Mouse (Mus musculus) forebrain, embryonic 16.5 days (tissue): Measurements from ENCODE around the gene 4930503E14Rik. TPM values are rescaled to one million over a fixed set of nuclear protein-coding genes. Genes with fewer than 3 reads are reported as not detected.
"Not testable (repeated sequence)": the region's sequence is repeated elsewhere in the genome, so short reads cannot be mapped to it uniquely, and the experiment has no call there.

Experiments
- ATAC-seq: fragments of 200-750 bp; cut with Nextera tagmentation; 2 replicates; pipeline ENCODE4 v1.8.0; 2017; ENCODE audit warnings: mild to moderate bottlenecking, moderate library complexity
- H3K27ac ChIP-seq: fragments of 300-500 bp; sonication (generic); 2 replicates; pipeline ENCODE4 v1.5.1; 2014; ENCODE audit warnings: low read length, control low read depth
- H3K27me3 ChIP-seq: fragments of 300-500 bp; sonication (generic); replicated peaks from 2 replicates; pipeline ENCODE4 v1.6.1; 2014; ENCODE audit warnings: low read length; ENCODE audit not compliant: control insufficient read depth, insufficient read depth
- H3K36me3 ChIP-seq: fragments of 300-500 bp; sonication (generic); 2 replicates; pipeline ENCODE4 v1.6.1; 2014; ENCODE audit not compliant: control insufficient read depth, insufficient read depth
- H3K4me1 ChIP-seq: fragments of 300-500 bp; sonication (generic); replicated peaks from 2 replicates; pipeline ENCODE4 v1.6.1; 2014; ENCODE audit warnings: low read length; ENCODE audit not compliant: control insufficient read depth, insufficient read depth
- H3K4me2 ChIP-seq: fragments of 300-500 bp; sonication (generic); 2 replicates; pipeline ENCODE4 v1.6.1; 2014; ENCODE audit warnings: mild to moderate bottlenecking, low read length, control low read depth
- H3K4me3 ChIP-seq: fragments of 300-500 bp; sonication (generic); replicated peaks from 2 replicates; pipeline ENCODE4 v1.5.1; 2014; ENCODE audit warnings: mild to moderate bottlenecking, low read length, control low read depth
- H3K9ac ChIP-seq: fragments of 300-500 bp; sonication (generic); replicated peaks from 2 replicates; pipeline ENCODE4 v1.6.1; 2014; ENCODE audit warnings: low read depth, low read length, control low read depth
- H3K9me3 ChIP-seq: fragments of 300-500 bp; sonication (generic); 2 replicates; pipeline ENCODE4 v1.6.1; 2016; ENCODE audit warnings: low read length; ENCODE audit not compliant: control insufficient read depth
- WGBS: fragments of 180-500 bp; shearing (Covaris S2); extraction: QIAGEN DNeasy Blood & Tissue Kit; methylation state at CpG from one replicate; pipeline ENCODE4 v1.1.7; 2014; 5-methylcytosine and 5-hydroxymethylcytosine counted together
- polyA plus RNA-seq: library from polyadenylated mRNA; unstranded; fragments of >200 nt; fragmentation: Nextera tagmentation; extraction: Ambion mirVana; gene quantifications from 2 replicates; pipeline ENCODE4 v1.2.1, GENCODE M21; 2015

4930503E14Rik gene
- polyA plus RNA-seq = not detected in 2 replicates

DNA sequence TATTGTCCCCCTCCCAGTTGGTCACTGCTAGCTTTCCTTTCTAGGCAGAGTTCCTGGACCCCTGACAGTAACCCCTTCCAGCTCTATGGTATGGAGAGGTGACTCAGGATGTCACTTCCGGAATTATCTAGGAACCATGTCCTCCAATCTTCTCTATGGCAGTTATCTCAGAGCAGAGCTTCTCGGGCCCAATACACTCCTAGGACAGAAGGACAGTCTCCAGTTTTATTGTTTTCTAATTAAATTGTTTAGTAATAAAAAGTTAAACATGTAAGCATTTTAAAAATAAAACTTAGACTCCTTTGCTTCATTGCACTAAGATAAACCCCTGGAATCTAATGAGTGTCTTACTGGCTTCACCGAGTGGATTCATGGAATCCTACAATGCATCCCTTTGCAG, at the start of gene 4930503E14Rik:
4930503E14Rik (minus strand) TSS at position 101 of the 400 bp plus-strand sequence.
- not testable (repeated sequence) for H3K27ac ChIP-seq, H3K9me3 ChIP-seq, H3K9ac ChIP-seq, H3K27me3 ChIP-seq, H3K4me3 ChIP-seq, ATAC-seq, H3K4me2 ChIP-seq, H3K4me1 ChIP-seq, H3K36me3 ChIP-seq
- WGBS = 93% methylated on average over 3 of the region's 3 CpGs

DNA sequence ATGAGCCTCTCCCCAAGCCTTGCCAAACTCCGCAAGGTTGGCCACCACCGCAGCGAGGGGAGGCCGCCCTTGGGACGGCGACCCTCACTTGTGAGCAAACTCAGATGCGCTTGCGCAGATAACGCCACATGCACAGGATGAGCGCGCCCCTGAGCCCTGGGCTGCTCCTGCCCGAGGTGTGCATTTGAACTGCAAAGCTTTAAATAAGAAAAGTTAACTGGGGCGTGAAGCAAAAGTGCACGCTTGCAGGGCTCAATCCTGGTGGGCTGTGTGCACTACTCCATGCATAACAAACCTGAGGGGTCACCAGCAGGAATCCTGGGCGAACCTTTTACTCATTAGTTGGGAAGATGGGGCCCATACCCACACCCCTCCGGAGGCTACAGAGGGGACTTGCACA, 35.0 kb upstream of the 4930503E14Rik start:
- no peak for ATAC-seq
- 93% methylated on average over 16 of the region's 16 CpGs for WGBS
- no peaks in the 10 kb centered on the region for H3K27me3 ChIP-seq

DNA sequence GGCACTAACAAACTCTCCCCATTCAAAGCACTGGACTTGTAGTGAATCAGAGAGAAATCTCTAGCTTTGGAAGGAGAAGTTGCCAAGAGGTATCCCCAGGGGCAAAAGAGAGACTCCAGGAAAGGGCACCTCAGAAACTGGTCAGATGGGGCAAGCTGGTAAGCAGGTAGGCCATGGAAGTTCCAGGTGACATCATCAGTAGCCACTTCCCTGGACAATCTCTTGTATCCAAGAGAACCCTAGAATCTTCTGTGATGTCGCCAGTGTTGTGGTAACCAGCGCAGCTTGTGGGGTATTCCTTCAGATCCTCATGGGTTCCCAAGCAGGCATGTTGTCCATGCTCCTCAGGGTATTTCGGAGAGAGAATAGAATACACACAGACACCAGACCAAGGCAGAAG, 15.7 kb downstream of the 4930503E14Rik start, which contains the start of gene Gm8212:
Gm8212 (plus strand) TSS at position 301 of the 400 bp plus-strand sequence.
- H3K27ac ChIP-seq, ATAC-seq: not testable (repeated sequence)
- 100% methylated on average over 1 of the region's 3 CpGs for WGBS

More for the DNA sequence above, 35.0 kb upstream of the 4930503E14Rik start:
- H3K4me2 ChIP-seq = no peak overlapping the region
- no peak overlapping the region for H3K9ac ChIP-seq
- no peak overlapping the region for H3K27ac ChIP-seq
- no peaks in the 10 kb centered on the region for H3K36me3 ChIP-seq
- no peaks in the 10 kb centered on the region for H3K4me1 ChIP-seq
- H3K4me3 ChIP-seq = no peak overlapping the region
- no peaks in the 10 kb centered on the region for H3K9me3 ChIP-seq

DNA sequence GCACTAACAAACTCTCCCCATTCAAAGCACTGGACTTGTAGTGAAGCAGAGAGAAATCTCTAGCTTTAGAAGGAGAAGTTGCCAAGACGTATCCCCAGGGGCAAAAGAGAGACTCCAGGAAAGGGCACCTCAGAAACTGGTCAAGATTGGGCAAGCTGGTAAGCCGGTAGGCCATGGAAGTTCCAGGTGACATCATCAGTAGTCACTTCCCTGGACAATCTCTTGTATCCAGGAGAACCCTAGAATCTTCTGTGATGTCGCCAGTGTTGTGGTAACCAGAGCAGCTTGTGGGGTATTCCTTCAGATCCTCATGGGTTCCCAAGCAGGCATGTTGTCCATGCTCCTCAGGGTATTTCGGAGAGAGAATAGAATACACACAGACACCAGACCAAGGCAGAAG, 89.5 kb downstream of the 4930503E14Rik start, which contains the start of gene Gm3327:
Gm3327 (plus strand) TSS at position 301 of the 400 bp plus-strand sequence.
- not testable (repeated sequence) for H3K27ac ChIP-seq, ATAC-seq, H3K36me3 ChIP-seq, H3K4me2 ChIP-seq, H3K27me3 ChIP-seq, H3K9ac ChIP-seq, H3K4me3 ChIP-seq, H3K9me3 ChIP-seq, H3K4me1 ChIP-seq
- WGBS = 88% methylated on average over 2 of the region's 4 CpGs

More for the DNA sequence above, 15.7 kb downstream of the 4930503E14Rik start, which contains the start of gene Gm8212:
- not testable (repeated sequence) for H3K9ac ChIP-seq, H3K4me1 ChIP-seq, H3K27me3 ChIP-seq, H3K4me3 ChIP-seq, H3K4me2 ChIP-seq, H3K9me3 ChIP-seq, H3K36me3 ChIP-seq

Other genes starting within 250 kb of the 4930503E14Rik start
- not detected in 2 replicates for gene Ang6, start 211.0 kb downstream of the 4930503E14Rik start, polyA plus RNA-seq
- gene Ear2, start 110.6 kb downstream of the 4930503E14Rik start, polyA plus RNA-seq = not detected in 2 replicates
- gene Gm3327, start 89.4 kb downstream of the 4930503E14Rik start, polyA plus RNA-seq = not detected in 2 replicates
- not detected in 2 replicates for gene Gm8212, start 15.6 kb downstream of the 4930503E14Rik start, polyA plus RNA-seq
- gene Gm8220, start 72.3 kb upstream of the 4930503E14Rik start, polyA plus RNA-seq = not detected in 2 replicates
- not detected in 2 replicates for gene Gm5930, start 125.3 kb upstream of the 4930503E14Rik start, polyA plus RNA-seq
- not detected in 2 replicates for gene Gm8229, start 152.1 kb upstream of the 4930503E14Rik start, polyA plus RNA-seq
- not detected in 2 replicates for gene Gm3371, start 197.4 kb upstream of the 4930503E14Rik start, polyA plus RNA-seq
- not detected in 2 replicates for gene Gm8232, start 220.4 kb upstream of the 4930503E14Rik start, polyA plus RNA-seq